Mouse (Mus musculus) E14TG2a.4 (cell line): Measurements from ENCODE around the gene Arhgap1.

ENCODE experiments used
- H3K27me3 ChIP-seq: 2 replicates; pipeline ENCODE4 v1.6.1; 2014; ENCODE audit warnings: low read length, control low read depth; ENCODE audit not compliant: insufficient read depth
- H3K36me3 ChIP-seq: 2 replicates; pipeline ENCODE4 v1.6.1; 2014; ENCODE audit warnings: low read length, control low read depth; ENCODE audit not compliant: insufficient read depth
- H3K4me1 ChIP-seq: replicated peaks from 2 replicates; pipeline ENCODE4 v1.6.1; 2014; ENCODE audit warnings: low read depth, low read length, control low read depth
- H3K4me3 ChIP-seq: replicated peaks from 2 replicates; pipeline ENCODE4 v1.5.1; 2014; ENCODE audit warnings: mild to moderate bottlenecking, low read length
- H3K9me3 ChIP-seq: 2 replicates; pipeline ENCODE4 v1.6.1; 2014; ENCODE audit warnings: low read length, control low read depth
- CTCF ChIP-seq: conservative IDR thresholded peaks from 2 replicates; pipeline ENCODE4 v1.5.1; 2014; ENCODE audit warnings: low read length
- NANOG ChIP-seq: IDR thresholded peaks from 2 replicates; pipeline ENCODE4 v1.6.1; 2014; ENCODE audit warnings: borderline replicate concordance, low read length, mixed read lengths
- POU5F1 ChIP-seq: IDR thresholded peaks from 2 replicates; pipeline ENCODE4 v1.6.1; 2014; ENCODE audit warnings: low read length, borderline replicate concordance

Arhgap1 gene

GRCm38 (mm10) chr2:91670038-91670437 is 20.4 kb downstream of the Arhgap1 start:
- TF ChIP-seq NANOG (no peak), CTCF (no peak), POU5F1 (no peak)

GRCm38 (mm10) chr2:91673587-91673986 is 23.9 kb downstream of the Arhgap1 start:
- H3K4me1 ChIP-seq, result peaks cover 42% of the 10 kb centered on the region
- H3K36me3 ChIP-seq, result peaks cover 97% of the 10 kb centered on the region
- no peaks in the 10 kb centered on the region for H3K27me3 ChIP-seq
- H3K4me3 ChIP-seq, result no peak overlapping the region
- H3K9me3 ChIP-seq, result no peaks in the 10 kb centered on the region
- no peak for TF ChIP-seq CTCF
- no peak for TF ChIP-seq POU5F1
- no peak for TF ChIP-seq NANOG

More at GRCm38 (mm10) chr2:91670038-91670437, 20.4 kb downstream of the Arhgap1 start:
- Histone ChIP-seq H3K36me3 (peaks cover 70% of the 10 kb centered on the region), H3K27me3 (no peaks in the 10 kb centered on the region), H3K9me3 (no peaks in the 10 kb centered on the region), H3K4me3 (no peak overlapping the region), H3K4me1 (peaks cover 59% of the 10 kb centered on the region)

- no peak for TF ChIP-seq NANOG
- no peak for TF ChIP-seq POU5F1
- no peak for TF ChIP-seq CTCF
- H3K27me3 ChIP-seq, result no peaks in the 10 kb centered on the region
- H3K36me3 ChIP-seq, result peaks cover 97% of the 10 kb centered on the region
Measured at GRCm38 (mm10) chr2:91674895-91675294, 25.2 kb downstream of the Arhgap1 start.

GRCm38 (mm10) chr2:91676420-91676819 is 26.8 kb downstream of the Arhgap1 start:
- H3K27me3 ChIP-seq, result no peaks in the 10 kb centered on the region
- no peaks in the 10 kb centered on the region for H3K9me3 ChIP-seq
- H3K4me3 ChIP-seq, result no peak overlapping the region
- TF ChIP-seq POU5F1 (no peak), CTCF (no peak), NANOG (no peak)
- peaks cover 97% of the 10 kb centered on the region for H3K36me3 ChIP-seq
- H3K4me1 ChIP-seq, result peaks cover 33% of the 10 kb centered on the region

More at GRCm38 (mm10) chr2:91674895-91675294, 25.2 kb downstream of the Arhgap1 start:
- Histone ChIP-seq H3K4me1 (peaks cover 33% of the 10 kb centered on the region), H3K4me3 (no peak overlapping the region), H3K9me3 (no peaks in the 10 kb centered on the region)

GRCm38 (mm10) chr2:91676961-91677360 is 27.3 kb downstream of the Arhgap1 start:
- peaks cover 33% of the 10 kb centered on the region for H3K4me1 ChIP-seq
- H3K27me3 ChIP-seq, result no peaks in the 10 kb centered on the region
- H3K9me3 ChIP-seq, result no peaks in the 10 kb centered on the region
- TF ChIP-seq NANOG, result no peak
- TF ChIP-seq CTCF, result no peak
- no peak for TF ChIP-seq POU5F1
- H3K36me3 ChIP-seq, result peaks cover 97% of the 10 kb centered on the region
- no peak overlapping the region for H3K4me3 ChIP-seq

- Histone ChIP-seq H3K4me1 (peaks cover 31% of the 10 kb centered on the region), H3K27me3 (no peaks in the 10 kb centered on the region), H3K36me3 (peaks cover 99% of the 10 kb centered on the region), H3K4me3 (no peak overlapping the region), H3K9me3 (no peaks in the 10 kb centered on the region)
- TF ChIP-seq POU5F1 (no peak), NANOG (no peak), CTCF (peak; percentile 58)
Measured at GRCm38 (mm10) chr2:91682850-91683249, 33.2 kb downstream of the Arhgap1 start.

- TF ChIP-seq CTCF (no peak), NANOG (no peak), POU5F1 (no peak)
- Histone ChIP-seq H3K27me3 (no peaks in the 10 kb centered on the region), H3K4me1 (peaks cover 33% of the 10 kb centered on the region), H3K36me3 (peaks cover 99% of the 10 kb centered on the region), H3K4me3 (no peak overlapping the region), H3K9me3 (no peaks in the 10 kb centered on the region)
Measured at GRCm38 (mm10) chr2:91683919-91684318, 34.3 kb downstream of the Arhgap1 start.

GRCm38 (mm10) chr2:91689452-91689851 is 39.8 kb downstream of the Arhgap1 start:
- TF ChIP-seq NANOG (no peak), POU5F1 (no peak), CTCF (no peak)
- H3K4me1 ChIP-seq, result peaks cover 28% of the 10 kb centered on the region
- H3K36me3 ChIP-seq, result peaks cover 94% of the 10 kb centered on the region
- H3K27me3 ChIP-seq, result no peaks in the 10 kb centered on the region
- H3K9me3 ChIP-seq, result no peaks in the 10 kb centered on the region
- no peak overlapping the region for H3K4me3 ChIP-seq

- Histone ChIP-seq H3K36me3 (peaks cover 60% of the 10 kb centered on the region), H3K27me3 (no peaks in the 10 kb centered on the region), H3K4me1 (peaks cover 12% of the 10 kb centered on the region), H3K4me3 (no peak overlapping the region), H3K9me3 (no peaks in the 10 kb centered on the region)
- TF ChIP-seq POU5F1 (no peak), CTCF (no peak), NANOG (no peak)
Measured at GRCm38 (mm10) chr2:91695436-91696224, 46.0 kb downstream of the Arhgap1 start.
